Mouse (Mus musculus) olfactory bulb, adult 2 months (tissue): Measurements from ENCODE around the gene Zer1.

Source experiments
- CTCF ChIP-seq: fragments of 200-500 bp; IDR thresholded peaks from 2 replicates; pipeline ENCODE4 v1.5.1; 2012; ENCODE audit warnings: low read depth, mild to moderate bottlenecking, low read length, moderate library complexity; ENCODE audit not compliant: insufficient read depth
- POLR2A ChIP-seq: fragments of 200-500 bp; IDR thresholded peaks from 2 replicates; pipeline ENCODE4 v1.6.1; 2012; ENCODE audit warnings: mild to moderate bottlenecking, low read depth, low read length, moderate library complexity; ENCODE audit not compliant: insufficient read depth

GRCm38 (mm10) chr2:30095882-30096527 is 28.4 kb downstream of the Zer1 start:
- TF ChIP-seq CTCF (no peak), POLR2A (no peak)
